Mouse (Mus musculus) cortical plate, adult 2 months (tissue): ENCODE data around the gene Cnksr3. TPM values are rescaled to one million over a fixed set of nuclear protein-coding genes. Genes with fewer than 3 reads are reported as not detected.

ENCODE experiments used
- H3K27ac ChIP-seq: fragments of 200-500 bp; 2 replicates; pipeline ENCODE4 v1.5.1; 2012; ENCODE audit warnings: low read length, control low read depth, inconsistent platforms; ENCODE audit not compliant: insufficient read depth
- H3K4me1 ChIP-seq: fragments of 200-500 bp; 2 replicates; pipeline ENCODE4 v1.6.1; 2011; ENCODE audit warnings: low read length; ENCODE audit not compliant: control insufficient read depth, insufficient read depth
- H3K4me3 ChIP-seq: fragments of 200-500 bp; 2 replicates; pipeline ENCODE4 v1.5.1; 2011; ENCODE audit warnings: mild to moderate bottlenecking, low read length, control low read depth; ENCODE audit not compliant: insufficient read depth
- CTCF ChIP-seq: fragments of 200-500 bp; IDR thresholded peaks from 2 replicates; pipeline ENCODE4 v1.5.1; 2011; ENCODE audit warnings: mild to moderate bottlenecking, control low read depth, low read length; ENCODE audit not compliant: insufficient read depth; ENCODE audit errors: extremely low read depth
- POLR2A ChIP-seq: fragments of 200-500 bp; IDR thresholded peaks from 2 replicates; pipeline ENCODE4 v1.6.1; 2011; ENCODE audit warnings: mild to moderate bottlenecking, low read length, control low read depth; ENCODE audit not compliant: insufficient read depth; ENCODE audit errors: extremely low read depth
- polyA plus RNA-seq: library from polyadenylated mRNA; depleted of rRNA; stranded (reverse); fragments of >200 nt; gene quantifications from 2 replicates; pipeline ENCODE4 v1.2.3, GENCODE M21; 2012

Gene Cnksr3
- polyA plus RNA-seq, 1 experiment, result 7.0 TPM

- TF ChIP-seq POLR2A (no peak), CTCF (no peak)
- no peaks in the 10 kb centered on the region for H3K4me1 ChIP-seq
- no peak overlapping the region for H3K27ac ChIP-seq
- no peak overlapping the region for H3K4me3 ChIP-seq
Observed at GRCm38 (mm10) chr10:7196668-7197400, 15.2 kb downstream of the Cnksr3 start.

GRCm38 (mm10) chr10:7195927-7196326 is 16.1 kb downstream of the Cnksr3 start:
- TF ChIP-seq POLR2A, result no peak

GRCm38 (mm10) chr10:7191721-7192413 is 20.2 kb downstream of the Cnksr3 start:
- H3K4me3 ChIP-seq, result no peak overlapping the region
- TF ChIP-seq POLR2A (no peak), CTCF (no peak)
- H3K4me1 ChIP-seq, result no peaks in the 10 kb centered on the region
- no peak overlapping the region for H3K27ac ChIP-seq

More at GRCm38 (mm10) chr10:7195927-7196326, 16.1 kb downstream of the Cnksr3 start:
- H3K27ac ChIP-seq, result no peak overlapping the region
- no peaks in the 10 kb centered on the region for H3K4me1 ChIP-seq
- H3K4me3 ChIP-seq, result no peak overlapping the region

- H3K27ac ChIP-seq, result no peak overlapping the region
- no peak overlapping the region for H3K4me3 ChIP-seq
- TF ChIP-seq CTCF (no peak), POLR2A (no peak)
- no peaks in the 10 kb centered on the region for H3K4me1 ChIP-seq
Observed at GRCm38 (mm10) chr10:7189194-7189593, 22.8 kb downstream of the Cnksr3 start.

- Histone ChIP-seq H3K4me1 (no peaks in the 10 kb centered on the region), H3K4me3 (no peak overlapping the region), H3K27ac (no peak overlapping the region)
- no peak for TF ChIP-seq CTCF
- no peak for TF ChIP-seq POLR2A
Observed at GRCm38 (mm10) chr10:7187881-7188280, 24.2 kb downstream of the Cnksr3 start.

GRCm38 (mm10) chr10:7186992-7187391 is 25.0 kb downstream of the Cnksr3 start:
- no peak for TF ChIP-seq CTCF
- no peak for TF ChIP-seq POLR2A
- H3K4me1 ChIP-seq, result no peaks in the 10 kb centered on the region
- no peak overlapping the region for H3K27ac ChIP-seq
- H3K4me3 ChIP-seq, result no peak overlapping the region

- H3K4me1 ChIP-seq, result no peaks in the 10 kb centered on the region
- TF ChIP-seq POLR2A, result no peak
- TF ChIP-seq CTCF, result no peak
Observed at GRCm38 (mm10) chr10:7186018-7186417, 26.0 kb downstream of the Cnksr3 start.

GRCm38 (mm10) chr10:7183171-7183631 is 28.8 kb downstream of the Cnksr3 start:
- Histone ChIP-seq H3K27ac (no peak overlapping the region), H3K4me3 (no peak overlapping the region)
- TF ChIP-seq POLR2A, result no peak
- no peak for TF ChIP-seq CTCF

More at GRCm38 (mm10) chr10:7186018-7186417, 26.0 kb downstream of the Cnksr3 start:
- H3K27ac ChIP-seq, result no peak overlapping the region
- H3K4me3 ChIP-seq, result no peak overlapping the region

GRCm38 (mm10) chr10:7182555-7183170 is 29.4 kb downstream of the Cnksr3 start:
- TF ChIP-seq CTCF (no peak), POLR2A (no peak)
- Histone ChIP-seq H3K4me3 (no peak overlapping the region), H3K27ac (no peak overlapping the region), H3K4me1 (no peaks in the 10 kb centered on the region)

More at GRCm38 (mm10) chr10:7183171-7183631, 28.8 kb downstream of the Cnksr3 start:
- H3K4me1 ChIP-seq, result no peaks in the 10 kb centered on the region
